Mouse (Mus musculus): ENCODE measurements around the gene Atoh1. TPM values are rescaled to one million over a fixed set of nuclear protein-coding genes. Genes with fewer than 3 reads are reported as not detected.

Atoh1 gene
- polyA plus RNA-seq, 1 experiment from 2014 or later, result 0.07 TPM

DNA sequence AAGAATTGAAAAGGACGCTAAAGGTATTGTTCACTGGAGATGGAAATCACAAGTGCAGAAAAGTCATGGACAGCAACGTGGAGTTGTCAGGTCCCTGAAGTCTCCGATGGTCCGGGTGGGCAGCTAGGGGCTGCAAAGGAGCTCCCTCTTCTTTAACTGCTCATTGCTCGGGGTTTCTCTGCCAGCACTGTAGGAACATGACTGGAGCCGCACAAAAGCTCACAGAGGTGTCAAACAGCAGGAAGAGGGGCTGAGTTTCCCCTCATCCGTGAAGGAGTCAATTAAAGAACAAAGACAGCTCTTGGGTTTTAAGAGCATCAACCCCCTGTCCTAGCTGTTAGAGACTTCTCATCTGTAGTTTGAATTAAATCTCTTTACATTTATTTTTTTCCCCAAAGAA, 44.5 kb downstream of the Atoh1 start:
- no peak overlapping the region for H3K4me2 ChIP-seq (replicated peaks; ENCODE audit: low read depth, low read length)
- WGBS, result 6% methylated on average over 7 of the region's 7 CpGs
- no peaks in the 10 kb centered on the region for H3K27me3 ChIP-seq (ENCODE audit: insufficient read depth, low read length)
- no peaks in the 10 kb centered on the region for H3K9me3 ChIP-seq (ENCODE audit: low read length)
- no peak for ATAC-seq (ENCODE audit: low FRiP score, low TSS enrichment)
- H3K27ac ChIP-seq (ENCODE audit: low read length), result no peak overlapping the region
- H3K4me3 ChIP-seq (ENCODE audit: low read length), result no peak overlapping the region
- no peaks in the 10 kb centered on the region for H3K36me3 ChIP-seq (ENCODE audit: insufficient read depth, low read length)
- H3K9ac ChIP-seq (replicated peaks; ENCODE audit: low read length), result no peak overlapping the region
- H3K4me1 ChIP-seq (ENCODE audit: insufficient read depth, low read length), result no peaks in the 10 kb centered on the region

All from kidney, embryonic 16.5 days (tissue).